Mouse (Mus musculus) kidney, embryonic 16.5 days (tissue): ENCODE data around the gene Paqr5. TPM values are rescaled to one million over a fixed set of nuclear protein-coding genes. Genes with fewer than 3 reads are reported as not detected.

Experiments
- ATAC-seq: fragments of 200-750 bp; cut with Nextera tagmentation; 2 replicates; pipeline ENCODE4 v1.8.0; 2017; ENCODE audit warnings: moderate TSS enrichment; ENCODE audit not compliant: low FRiP score, low TSS enrichment
- H3K27ac ChIP-seq: fragments of 300-500 bp; sonication (generic); 2 replicates; pipeline ENCODE4 v1.5.1; 2014; ENCODE audit warnings: low read length
- H3K27me3 ChIP-seq: fragments of 300-500 bp; sonication (generic); 2 replicates; pipeline ENCODE4 v1.6.1; 2014; ENCODE audit warnings: low read length, control low read depth, mixed read lengths; ENCODE audit not compliant: insufficient read depth
- H3K36me3 ChIP-seq: fragments of 300-500 bp; sonication (generic); 2 replicates; pipeline ENCODE4 v1.6.1; 2014; ENCODE audit warnings: low read length, control low read depth, mixed read lengths; ENCODE audit not compliant: insufficient read depth
- H3K4me1 ChIP-seq: fragments of 300-500 bp; sonication (generic); 2 replicates; pipeline ENCODE4 v1.6.1; 2014; ENCODE audit warnings: low read length, control low read depth, mixed read lengths; ENCODE audit not compliant: insufficient read depth
- H3K4me2 ChIP-seq: fragments of 300-500 bp; sonication (generic); replicated peaks from 2 replicates; pipeline ENCODE4 v1.6.1; 2014; ENCODE audit warnings: low read depth, low read length
- H3K4me3 ChIP-seq: fragments of 300-500 bp; sonication (generic); 2 replicates; pipeline ENCODE4 v1.5.1; 2014; ENCODE audit warnings: mild to moderate bottlenecking, low read length
- H3K9ac ChIP-seq: fragments of 300-500 bp; sonication (generic); replicated peaks from 2 replicates; pipeline ENCODE4 v1.6.1; 2014; ENCODE audit warnings: low read length
- H3K9me3 ChIP-seq: fragments of 300-500 bp; sonication (generic); 2 replicates; pipeline ENCODE4 v1.6.1; 2016; ENCODE audit warnings: low read length, control low read depth
- WGBS: fragments of 180-500 bp; shearing (Covaris S2); extraction: QIAGEN DNeasy Blood & Tissue Kit; methylation state at CpG from one replicate; pipeline ENCODE4 v1.1.7; 2014; 5-methylcytosine and 5-hydroxymethylcytosine counted together
- polyA plus RNA-seq: library from polyadenylated mRNA; unstranded; fragments of >200 nt; fragmentation: Nextera tagmentation; extraction: Ambion mirVana; gene quantifications from 2 replicates; pipeline ENCODE4 v1.2.1, GENCODE M21; 2015

Gene Paqr5
- polyA plus RNA-seq, 1 experiment from 2014 or later: 53.4 TPM

GRCm38 (mm10) chr9:62035806-62036205 lies 9.2 kb upstream of the Paqr5 start:
- 82% methylated on average over 1 of the region's 1 CpGs for WGBS
- Histone ChIP-seq H3K36me3 (no peaks in the 10 kb centered on the region), H3K4me1 (peaks cover 3% of the 10 kb centered on the region; the same call in 1 of the 2 replicates), H3K9me3 (no peaks in the 10 kb centered on the region), H3K27me3 (no peaks in the 10 kb centered on the region), H3K9ac (no peak overlapping the region), H3K4me3 (no peak overlapping the region), H3K27ac (no peak overlapping the region), H3K4me2 (no peak overlapping the region)
- no peak for ATAC-seq

- H3K9me3 ChIP-seq: no peaks in the 10 kb centered on the region
- peaks cover 2% of the 10 kb centered on the region; the same call in 1 of the 2 replicates for H3K4me1 ChIP-seq
- no peaks in the 10 kb centered on the region for H3K36me3 ChIP-seq
- H3K9ac ChIP-seq: no peak overlapping the region
- WGBS: 91% methylated on average over 3 of the region's 3 CpGs
- H3K4me2 ChIP-seq: no peak overlapping the region
- peaks cover 2% of the 10 kb centered on the region; the same call in 1 of the 2 replicates for H3K27me3 ChIP-seq
- H3K4me3 ChIP-seq: no peak overlapping the region
- ATAC-seq: no peak
- H3K27ac ChIP-seq: no peak overlapping the region
These were observed 5.5 kb upstream of the Paqr5 start for GRCm38 (mm10) chr9:62032206-62032605.

GRCm38 (mm10) chr9:62028072-62028471 lies 1.4 kb upstream of the Paqr5 start:
- no peaks in the 10 kb centered on the region for H3K36me3 ChIP-seq
- no peak for ATAC-seq
- peaks cover 9% of the 10 kb centered on the region; the same call in 1 of the 2 replicates for H3K27me3 ChIP-seq
- no peak overlapping the region for H3K9ac ChIP-seq
- WGBS: 53% methylated on average over 3 of the region's 3 CpGs
- no peak overlapping the region for H3K27ac ChIP-seq
- H3K4me2 ChIP-seq: no peak overlapping the region
- H3K4me3 ChIP-seq: no peak overlapping the region
- H3K4me1 ChIP-seq: peaks cover 22% of the 10 kb centered on the region
- no peaks in the 10 kb centered on the region for H3K9me3 ChIP-seq

- 34% methylated on average over 5 of the region's 5 CpGs for WGBS
- H3K9me3 ChIP-seq: no peaks in the 10 kb centered on the region
- peak overlapping the region; percentile 41 for H3K27ac ChIP-seq
- peaks cover 43% of the 10 kb centered on the region for H3K4me1 ChIP-seq
- ATAC-seq: no peak
- H3K36me3 ChIP-seq: no peaks in the 10 kb centered on the region
- H3K27me3 ChIP-seq: peaks cover 9% of the 10 kb centered on the region; the same call in 1 of the 2 replicates
- H3K4me2 ChIP-seq: peak overlapping the region; percentile 81
- H3K4me3 ChIP-seq: peak overlapping the region; percentile 20
- H3K9ac ChIP-seq: no peak overlapping the region
These were observed 1.6 kb downstream of the Paqr5 start for GRCm38 (mm10) chr9:62025056-62025455.

- Histone ChIP-seq H3K27ac (peak overlapping the region; percentile 85), H3K27me3 (peaks cover 9% of the 10 kb centered on the region; the same call in 1 of the 2 replicates), H3K4me3 (no peak overlapping the region), H3K4me1 (peaks cover 43% of the 10 kb centered on the region), H3K9me3 (no peaks in the 10 kb centered on the region), H3K9ac (peak overlapping the region; percentile 18; the same call in 1 of the 2 replicates), H3K36me3 (no peaks in the 10 kb centered on the region), H3K4me2 (peak overlapping the region; percentile 17)
- 49% methylated on average over 4 of the region's 4 CpGs for WGBS
- no peak; the same call in 1 of the 2 replicates for ATAC-seq
These were observed 2.8 kb downstream of the Paqr5 start for GRCm38 (mm10) chr9:62023879-62024278.

- WGBS: 82% methylated on average over 6 of the region's 6 CpGs
- 0 out of 2 replicates have a peak, but pooled peaks have one; percentile 7 for ATAC-seq
These were observed 3.5 kb downstream of the Paqr5 start for GRCm38 (mm10) chr9:62022961-62023680.

GRCm38 (mm10) chr9:62021583-62022120 lies 5.0 kb downstream of the Paqr5 start:
- Histone ChIP-seq H3K36me3 (no peaks in the 10 kb centered on the region), H3K9me3 (no peaks in the 10 kb centered on the region), H3K9ac (no peak overlapping the region), H3K4me1 (peaks cover 36% of the 10 kb centered on the region), H3K27ac (peak overlapping the region; percentile 81), H3K27me3 (0 out of 2 replicates have a peak, but pooled peaks cover 1% of the 10 kb centered on the region), H3K4me2 (peak overlapping the region; percentile 32), H3K4me3 (no peak overlapping the region)
- ATAC-seq: peak; percentile 70
- 14% methylated on average over 7 of the region's 7 CpGs for WGBS

More at GRCm38 (mm10) chr9:62022961-62023680, 3.5 kb downstream of the Paqr5 start:
- Histone ChIP-seq H3K27ac (peak overlapping the region; percentile 85), H3K4me2 (peak overlapping the region; percentile 4; the same call in 1 of the 2 replicates), H3K36me3 (no peaks in the 10 kb centered on the region), H3K9me3 (no peaks in the 10 kb centered on the region), H3K4me1 (peaks cover 43% of the 10 kb centered on the region), H3K4me3 (no peak overlapping the region), H3K9ac (no peak overlapping the region), H3K27me3 (peaks cover 9% of the 10 kb centered on the region; the same call in 1 of the 2 replicates)

GRCm38 (mm10) chr9:62020259-62020658 lies 6.4 kb downstream of the Paqr5 start:
- no peak overlapping the region for H3K4me3 ChIP-seq
- no peak overlapping the region for H3K27ac ChIP-seq
- ATAC-seq: no peak
- H3K4me1 ChIP-seq: peaks cover 34% of the 10 kb centered on the region
- H3K9me3 ChIP-seq: no peaks in the 10 kb centered on the region
- no peaks in the 10 kb centered on the region for H3K36me3 ChIP-seq
- no peak overlapping the region for H3K4me2 ChIP-seq
- no peak overlapping the region for H3K9ac ChIP-seq
- WGBS: 82% methylated on average over 7 of the region's 7 CpGs
- H3K27me3 ChIP-seq: no peaks in the 10 kb centered on the region

GRCm38 (mm10) chr9:62018229-62019093 lies 8.2 kb downstream of the Paqr5 start:
- Histone ChIP-seq H3K36me3 (no peaks in the 10 kb centered on the region), H3K9me3 (no peaks in the 10 kb centered on the region), H3K4me2 (no peak overlapping the region), H3K27ac (peak overlapping the region; percentile 14; the same call in 1 of the 2 replicates), H3K27me3 (no peaks in the 10 kb centered on the region), H3K9ac (no peak overlapping the region), H3K4me1 (peaks cover 22% of the 10 kb centered on the region), H3K4me3 (no peak overlapping the region)
- ATAC-seq: no peak
- WGBS: 68% methylated on average over 14 of the region's 14 CpGs
